Mouse (Mus musculus): ENCODE measurements around the gene Opcml.

- no peak for TF ChIP-seq ZNF384 (IDR thresholded peaks at IDR 0.05; ENCODE audit: low read depth, low read length)
- TF ChIP-seq CHD2 (IDR thresholded peaks at IDR 0.05; ENCODE audit: low read depth, low read length), result no peak
- TF ChIP-seq HCFC1 (IDR thresholded peaks at IDR 0.05; ENCODE audit: borderline replicate concordance, insufficient read depth, low read length), result no peak
Observed at GRCm38 (mm10) chr9:28446278-28447064, 655.9 kb downstream of the Opcml start.
